Mouse (Mus musculus) gastrocnemius, postnatal 14 days (tissue): ENCODE data around the gene Sapcd1. TPM values are rescaled to one million over a fixed set of nuclear protein-coding genes. Genes with fewer than 3 reads are reported as not detected.

ENCODE experiments used
- DNase-seq: peaks from one replicate; pipeline ENCODE4 v3.0.0; 2021; ENCODE audit warnings: mixed read lengths
- intact Hi-C: fragments of 180-260 bp; cut with DNase I; formaldehyde crosslinking; loops from one replicate; pipeline ENCODE4 v1.15.1; 2025; ENCODE audit warnings: low total_unique reads
- total RNA-seq, 2 experiments: library from RNA; stranded (reverse); gene quantifications; 2 replicates each; pipeline ENCODE4 v1.2.3; 2021

Gene Sapcd1
- total RNA-seq, 2 experiments from 2014 or later, result 0.38 to 1.5 TPM

- intact Hi-C loops, result no loop called here
- DNase-seq, result no peak
Measured at GRCm38 (mm10) chr17:35057090-35057489, 29.3 kb upstream of the Sapcd1 start.

DNA sequence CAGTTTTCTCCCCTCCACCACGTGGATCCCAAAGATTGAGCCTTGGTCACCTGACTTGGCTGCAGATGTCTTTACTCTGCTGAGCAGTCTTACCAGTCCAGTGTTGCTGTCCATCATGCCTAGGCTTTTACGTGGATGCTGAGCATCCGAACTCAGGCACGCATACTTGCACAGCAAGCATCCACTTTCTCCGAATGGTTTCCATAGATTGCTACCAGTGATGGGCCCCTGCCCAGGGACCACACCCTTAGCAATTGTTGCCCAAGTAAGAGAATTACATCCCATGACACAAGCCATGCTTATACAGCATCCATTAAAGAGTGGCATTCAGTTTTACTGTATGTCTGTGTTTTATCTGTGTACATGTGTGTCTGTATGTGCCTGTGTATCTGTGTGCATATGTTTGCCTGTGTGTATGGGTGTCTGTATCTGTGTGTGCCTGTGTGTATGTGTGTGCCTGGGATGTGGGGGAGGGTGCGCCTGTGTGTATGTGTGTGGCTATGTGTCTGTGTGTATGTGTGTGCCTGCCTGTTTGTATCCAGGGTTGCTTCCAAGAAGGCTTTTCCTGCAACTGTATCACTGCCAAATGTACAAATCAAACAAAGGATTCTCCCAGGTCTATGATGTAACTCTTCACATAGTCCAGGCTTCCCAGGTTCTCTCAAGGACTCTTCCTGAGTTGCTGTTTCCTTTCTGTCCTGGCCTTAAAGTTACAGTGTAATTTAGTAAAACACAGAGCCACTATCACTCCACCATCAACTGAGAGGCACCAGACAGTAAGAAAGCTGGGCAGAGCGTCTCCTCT is 28.1 kb upstream of the Sapcd1 start:
- DNase-seq, result no peak
- intact Hi-C loops, result no loop called here

DNA sequence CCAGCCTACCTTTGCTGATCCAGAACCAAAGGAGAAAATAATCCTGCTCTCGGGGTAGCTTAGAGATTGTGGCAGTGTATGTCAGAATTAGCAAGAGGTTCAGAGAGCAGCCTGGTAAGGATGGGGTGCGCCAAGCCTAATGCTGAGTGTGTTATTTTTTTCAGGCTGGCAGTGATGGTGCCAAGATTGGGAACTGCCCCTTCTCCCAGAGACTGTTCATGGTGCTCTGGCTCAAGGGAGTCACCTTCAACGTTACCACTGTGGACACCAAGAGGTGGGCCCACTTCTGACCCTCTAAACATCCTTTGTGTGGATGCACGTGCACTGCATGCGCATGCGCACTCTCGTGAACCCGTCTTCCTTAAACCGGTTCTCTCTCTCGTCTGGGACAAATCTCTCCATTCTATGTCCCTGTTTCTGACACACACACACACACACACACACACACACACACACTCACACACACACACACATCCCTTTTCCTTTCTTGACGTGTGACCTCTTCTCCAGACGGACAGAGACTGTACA is 24.5 kb upstream of the Sapcd1 start:
- DNase-seq, result no peak
- intact Hi-C loops, result no loop called here

DNA sequence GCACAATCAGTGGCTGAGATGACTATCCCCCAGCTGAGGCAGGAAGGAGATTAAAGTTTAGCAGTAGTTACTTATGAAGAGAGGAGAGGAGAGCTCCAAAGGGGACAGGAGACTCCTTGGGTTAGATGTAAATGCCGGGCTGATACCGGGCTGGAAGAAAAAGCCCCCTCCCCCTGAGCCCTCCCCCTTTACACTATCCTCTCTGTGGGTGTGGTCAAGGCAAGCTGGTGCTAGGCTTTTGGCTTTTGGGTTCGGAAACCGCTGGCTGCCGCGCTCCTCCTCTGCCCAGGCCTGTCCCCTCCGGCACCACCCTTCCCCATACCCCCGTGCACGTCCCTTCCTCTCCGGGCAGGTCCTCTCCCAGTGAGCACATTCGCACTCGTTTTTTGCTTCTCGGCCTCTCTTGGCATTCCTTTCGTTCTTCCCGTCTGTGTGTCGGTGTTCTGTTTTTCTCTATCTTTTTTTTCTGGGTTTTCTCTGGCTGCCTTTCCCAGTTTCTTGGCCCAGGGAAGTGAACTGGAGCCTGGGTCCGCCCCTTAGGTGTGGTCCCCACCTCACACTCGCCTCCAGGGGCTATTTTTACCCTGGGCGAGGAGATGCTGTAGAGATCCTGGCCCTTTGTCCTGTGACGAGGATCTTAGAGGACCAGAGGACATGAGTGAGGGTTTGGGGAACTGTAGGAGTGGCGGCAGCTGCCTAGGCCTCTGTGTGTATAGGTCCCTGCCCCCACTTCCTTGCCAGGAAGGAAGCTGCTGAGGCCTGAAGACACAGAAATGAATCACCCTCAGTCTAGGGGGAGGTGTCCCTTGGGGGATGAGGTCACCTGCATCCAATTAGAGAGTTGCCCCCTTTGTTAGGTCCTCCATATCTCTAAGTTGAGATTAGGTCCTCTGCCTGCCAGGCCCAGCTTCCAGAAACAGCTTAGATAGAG is 23.6 kb upstream of the Sapcd1 start:
- peak; percentile 63 for DNase-seq
- intact Hi-C loops, result no loop called here

GRCm38 (mm10) chr17:35050126-35050750 is 22.4 kb upstream of the Sapcd1 start:
- DNase-seq, result peak; percentile 83
- intact Hi-C loops, result no loop called here

- peak; percentile 70 for DNase-seq
- intact Hi-C loops, result no loop called here
Measured at GRCm38 (mm10) chr17:35049561-35050016, 21.8 kb upstream of the Sapcd1 start, which contains the start of gene Clic1. Gene Clic1, plus strand, starts transcription at chr17:35049966.

GRCm38 (mm10) chr17:35048932-35049440 is 21.2 kb upstream of the Sapcd1 start:
- DNase-seq, result no peak
- intact Hi-C loops, result no loop called here

- intact Hi-C loops, result no loop called here
- no peak for DNase-seq
Measured at GRCm38 (mm10) chr17:35048149-35048931, 20.5 kb upstream of the Sapcd1 start.

- no peak for DNase-seq
- intact Hi-C loops, result no loop called here
Measured at GRCm38 (mm10) chr17:35047688-35048087, 19.9 kb upstream of the Sapcd1 start.

DNA sequence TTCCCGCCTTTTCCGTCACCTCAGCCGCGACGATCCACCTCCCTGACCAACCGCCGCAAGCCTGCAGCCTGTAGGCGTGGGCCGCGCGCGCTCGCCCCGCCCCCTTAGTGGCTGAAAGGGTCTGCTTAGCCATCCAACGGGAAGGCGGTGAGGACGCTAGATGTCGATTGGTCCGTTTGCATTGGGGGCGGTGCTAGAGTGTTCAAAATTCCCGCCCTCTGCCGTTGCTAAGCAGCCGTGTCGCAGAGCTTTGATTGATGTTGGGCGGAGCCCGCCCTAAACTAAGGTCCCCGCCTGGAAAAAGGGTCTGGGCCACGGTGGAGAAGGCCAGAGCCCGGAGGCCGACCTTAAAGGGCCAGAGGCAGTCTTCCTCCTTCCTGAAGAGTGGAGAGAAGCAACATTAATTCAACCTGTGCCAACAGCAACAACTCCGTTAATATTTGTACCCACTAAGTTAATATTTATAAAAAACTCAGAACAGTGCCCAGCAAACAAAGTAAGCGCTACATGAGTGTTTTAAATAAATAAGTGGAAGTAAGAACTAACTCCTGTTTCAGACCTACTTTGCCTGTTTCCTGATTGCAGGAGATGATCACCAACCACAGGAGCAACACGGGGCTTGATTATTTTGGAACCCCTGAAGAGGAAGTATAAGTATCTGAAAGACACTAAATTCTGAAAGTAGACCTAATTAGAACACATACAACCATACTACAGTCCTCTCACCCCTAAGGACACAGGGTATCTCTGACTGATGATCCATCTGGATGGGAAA is 19.1 kb upstream of the Sapcd1 start, which contains the start of gene Msh5:
Msh5 (minus strand) TSS at position 65 of the 775 bp plus-strand sequence.
- DNase-seq, result peak; percentile 96
- intact Hi-C loops, result no loop called here

DNA sequence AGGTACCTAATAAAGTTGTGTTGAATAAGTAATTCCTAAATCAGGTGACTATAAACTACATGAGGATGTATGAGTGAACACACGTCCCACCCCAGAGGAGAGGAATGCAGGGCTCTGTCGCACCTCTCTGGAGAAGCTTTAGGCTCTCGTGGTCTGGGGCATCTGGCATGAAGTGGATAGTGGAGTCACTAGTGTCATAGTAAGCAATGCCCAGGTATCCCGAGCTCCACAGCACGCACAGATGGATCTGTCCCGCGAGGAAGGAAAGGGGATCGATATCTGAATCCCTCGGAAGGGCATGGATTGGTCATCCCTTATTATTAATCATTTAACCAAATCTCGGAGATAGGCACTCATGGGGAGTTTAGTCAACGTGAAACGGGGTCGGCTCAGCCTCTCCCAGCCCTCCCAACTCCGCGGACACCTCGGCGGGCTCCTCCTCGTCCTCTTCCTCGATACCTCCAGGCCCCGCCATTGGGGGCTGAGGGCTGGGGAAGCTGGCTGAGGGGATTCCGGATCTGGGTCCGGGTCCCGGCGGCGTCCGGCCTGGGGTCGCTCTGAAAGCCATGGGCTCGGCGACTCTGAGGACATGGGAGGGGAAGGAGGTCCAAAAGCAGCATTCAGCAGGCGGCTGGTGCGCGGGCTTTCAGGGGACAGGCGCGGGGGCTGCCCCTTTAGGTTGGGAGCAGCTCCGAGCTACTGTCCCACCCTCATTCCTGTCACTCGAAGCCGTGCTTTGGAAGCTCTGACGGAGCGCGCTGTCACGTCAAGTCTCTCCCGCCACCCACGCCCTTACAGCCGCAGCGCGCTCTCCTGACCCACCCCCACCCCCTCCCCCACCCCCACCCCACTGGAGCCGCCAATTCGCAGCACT is 18.2 kb upstream of the Sapcd1 start:
- DNase-seq, result no peak
- intact Hi-C loops, result no loop called here

DNA sequence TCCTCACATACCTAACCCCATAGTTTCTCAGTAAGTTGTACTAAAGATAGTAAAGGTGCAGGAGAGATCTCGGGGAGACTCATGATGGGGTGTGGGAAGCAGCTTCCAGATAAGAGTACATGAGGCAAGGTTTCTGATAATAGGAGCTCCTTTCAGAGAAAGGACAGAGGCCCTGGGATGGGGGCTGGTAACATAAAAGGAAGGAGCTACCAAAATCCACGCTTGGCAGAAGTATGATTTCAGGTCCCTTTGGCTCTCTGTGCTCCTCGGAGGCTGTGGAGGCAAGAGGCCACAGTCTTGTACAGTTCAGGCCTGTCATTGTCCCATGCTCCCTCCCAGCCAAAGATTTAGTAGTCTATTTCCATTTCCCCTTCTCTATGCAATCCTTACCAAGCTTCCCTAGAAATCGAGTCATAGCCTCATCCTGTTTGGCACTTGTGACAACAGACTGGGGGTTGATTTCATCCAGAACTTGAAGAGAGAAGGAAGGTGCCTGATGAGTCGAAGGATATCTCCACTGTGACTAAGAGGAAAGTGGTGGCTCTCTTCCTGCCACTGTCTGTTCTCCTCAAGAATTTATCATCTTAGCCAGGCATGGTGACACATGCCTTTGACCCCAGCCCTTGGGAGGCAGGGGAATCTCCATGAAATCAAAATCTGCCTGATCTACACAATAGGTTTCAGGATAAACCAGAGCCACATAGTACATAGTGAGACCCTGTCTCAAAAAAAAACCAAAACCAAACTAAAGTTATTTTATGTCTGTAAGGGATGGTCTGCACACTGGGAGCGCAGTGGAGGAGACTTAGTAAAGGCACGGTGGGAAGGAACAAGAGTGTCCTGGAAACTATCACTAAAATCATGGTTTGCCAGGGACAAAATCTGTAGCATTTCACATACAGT is 17.3 kb upstream of the Sapcd1 start:
- intact Hi-C loops, result no loop called here
- DNase-seq, result no peak

DNA sequence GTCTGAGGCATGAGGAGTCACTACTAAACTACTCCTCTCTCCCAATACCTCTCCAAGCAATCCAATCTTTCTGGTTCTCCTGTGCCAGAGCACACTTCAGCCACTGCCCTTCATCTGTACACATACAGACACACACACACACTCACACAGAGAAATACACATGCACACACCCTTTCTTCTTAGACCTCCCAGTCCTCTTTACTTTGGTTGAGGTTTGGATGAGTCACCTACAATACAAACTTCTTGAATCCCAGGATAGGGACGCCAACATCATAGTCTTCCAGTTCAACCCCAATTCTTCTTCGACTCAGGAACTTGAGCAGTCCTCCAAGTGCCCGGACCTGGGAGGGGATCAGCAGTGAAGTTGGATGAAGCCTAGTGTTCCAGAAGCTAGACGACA is 16.0 kb upstream of the Sapcd1 start:
- intact Hi-C loops, result no loop called here

GRCm38 (mm10) chr17:35039121-35039873 is 11.5 kb upstream of the Sapcd1 start:
- intact Hi-C loops, result no loop called here
- no peak for DNase-seq

More for the DNA sequence above, 16.0 kb upstream of the Sapcd1 start:
- DNase-seq, result no peak

DNA sequence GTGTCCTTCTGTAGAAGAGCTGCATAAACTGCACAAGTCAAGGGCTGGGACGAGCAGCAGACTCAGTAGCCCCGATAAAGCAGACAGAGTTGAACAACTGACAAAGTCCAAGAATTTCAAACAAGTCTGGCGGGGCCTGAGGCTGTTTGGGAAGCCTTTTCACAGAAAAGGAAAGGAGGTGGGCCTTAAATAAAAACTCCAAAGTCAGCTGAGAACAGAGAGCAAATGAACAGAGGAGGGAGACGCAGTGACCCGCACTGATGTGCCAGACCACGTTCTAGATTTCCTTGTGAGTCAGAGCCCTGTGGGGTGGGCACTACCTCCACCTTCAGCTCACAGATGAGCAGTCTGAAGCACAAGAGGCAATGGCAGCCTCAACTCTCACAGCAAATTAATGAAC is 7.1 kb upstream of the Sapcd1 start:
- DNase-seq, result no peak
- intact Hi-C loops, result no loop called here
